Mouse (Mus musculus) cerebellum, postnatal 36 days (tissue): ENCODE measurements around the gene Gpc5.

Experiments used
- DNase-seq, 2 experiments: peaks; one replicate each; pipeline ENCODE4 v3.0.0; 2021 to 2022; ENCODE audit warnings: mixed read lengths in 2 of 2

The Gpc5 gene

GRCm38 (mm10) chr14:115869127-115869526, 777.1 kb downstream of the Gpc5 start:
- DNase-seq: no peak

GRCm38 (mm10) chr14:115976062-115976461, 884.0 kb downstream of the Gpc5 start:
- DNase-seq: no peak

GRCm38 (mm10) chr14:115979233-115979632, 887.2 kb downstream of the Gpc5 start:
- no peak for DNase-seq

GRCm38 (mm10) chr14:115990764-115991163, 898.7 kb downstream of the Gpc5 start:
- no peak for DNase-seq

- no peak for DNase-seq
These were observed 901.6 kb downstream of the Gpc5 start for GRCm38 (mm10) chr14:115993520-115994106.

GRCm38 (mm10) chr14:115998931-115999330, 906.9 kb downstream of the Gpc5 start:
- DNase-seq: no peak

GRCm38 (mm10) chr14:116087010-116087409, 995.0 kb downstream of the Gpc5 start:
- no peak for DNase-seq

GRCm38 (mm10) chr14:116127943-116128342, 1035.9 kb downstream of the Gpc5 start:
- no peak for DNase-seq

GRCm38 (mm10) chr14:116137330-116137729, 1045.3 kb downstream of the Gpc5 start:
- no peak for DNase-seq

- no peak for DNase-seq
These were observed 1045.8 kb downstream of the Gpc5 start for GRCm38 (mm10) chr14:116137772-116138171.

- no peak for DNase-seq
These were observed 1070.6 kb downstream of the Gpc5 start for GRCm38 (mm10) chr14:116162586-116162985.

- DNase-seq: no peak
These were observed 1075.4 kb downstream of the Gpc5 start for GRCm38 (mm10) chr14:116167401-116167800.

GRCm38 (mm10) chr14:116169129-116169528, 1077.1 kb downstream of the Gpc5 start:
- no peak for DNase-seq

GRCm38 (mm10) chr14:116186981-116187380, 1095.0 kb downstream of the Gpc5 start:
- no peak for DNase-seq

- DNase-seq: no peak
These were observed 1115.0 kb downstream of the Gpc5 start for GRCm38 (mm10) chr14:116206977-116207376.

GRCm38 (mm10) chr14:116208581-116208980, 1116.6 kb downstream of the Gpc5 start:
- DNase-seq: no peak

- DNase-seq: no peak
These were observed 1117.0 kb downstream of the Gpc5 start for GRCm38 (mm10) chr14:116209045-116209444.

GRCm38 (mm10) chr14:116210304-116210703, 1118.3 kb downstream of the Gpc5 start:
- DNase-seq: no peak

- DNase-seq: no peak
These were observed 1120.0 kb downstream of the Gpc5 start for GRCm38 (mm10) chr14:116212029-116212428.

GRCm38 (mm10) chr14:116258126-116258525, 1166.1 kb downstream of the Gpc5 start:
- DNase-seq: no peak

GRCm38 (mm10) chr14:116308541-116308940, 1216.5 kb downstream of the Gpc5 start:
- DNase-seq: no peak

- no peak for DNase-seq
These were observed 1225.5 kb downstream of the Gpc5 start for GRCm38 (mm10) chr14:116317491-116317890.

GRCm38 (mm10) chr14:116336182-116336581, 1244.2 kb downstream of the Gpc5 start:
- DNase-seq: no peak

- DNase-seq: no peak
These were observed 1246.4 kb downstream of the Gpc5 start for GRCm38 (mm10) chr14:116338395-116338794.

- no peak for DNase-seq
These were observed 1256.5 kb downstream of the Gpc5 start for GRCm38 (mm10) chr14:116348560-116348959.
